Mouse (Mus musculus) c-Kit-positive CD71-negative TER-119-negative erythroid progenitor cells, embryonic 14.5 days (primary cell): Measurements from ENCODE around the gene Mbnl1.

ENCODE experiments used
- DNase-seq: peaks from one replicate; pipeline ENCODE4 v3.0.0-alpha.2; 2013; ENCODE audit warnings: low read depth

Gene Mbnl1

DNA sequence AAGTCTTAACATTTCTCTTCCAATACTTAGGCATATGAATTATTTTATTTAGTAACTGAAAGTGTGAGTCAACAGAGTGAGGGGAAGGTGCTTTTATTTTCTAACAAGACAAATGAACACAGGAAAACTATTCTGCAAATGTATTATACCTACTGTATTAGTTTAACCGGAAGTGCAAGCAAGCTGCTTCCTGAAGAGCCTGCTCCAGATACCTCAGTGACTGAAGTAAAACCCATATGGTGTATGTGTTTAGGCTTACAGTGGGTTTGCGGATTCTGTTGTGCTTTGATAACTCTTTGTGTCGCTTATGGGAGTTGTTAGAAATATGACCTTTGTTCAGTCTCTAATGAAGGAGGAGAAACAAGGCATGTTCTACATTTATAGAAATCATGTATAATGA is 46.7 kb downstream of the Mbnl1 start:
- DNase-seq: no peak

DNA sequence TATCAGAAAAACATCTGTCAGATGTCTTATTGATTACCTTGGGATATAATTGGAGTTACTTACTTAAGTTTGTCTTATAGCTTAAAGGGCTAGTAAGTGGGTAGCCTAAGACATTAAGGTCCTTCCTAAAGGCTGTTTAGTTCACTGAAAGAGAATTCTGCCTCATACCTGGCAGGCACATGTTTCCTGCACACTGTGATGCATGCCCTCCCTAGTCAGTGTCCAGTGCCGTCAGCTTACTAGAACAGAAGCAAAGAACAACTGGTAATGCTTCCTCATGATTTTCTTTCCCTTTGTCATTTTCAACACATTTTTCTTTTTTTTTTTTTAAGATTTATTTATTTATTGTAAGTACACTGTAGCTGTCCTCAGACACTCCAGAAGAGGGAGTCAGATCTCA is 51.5 kb downstream of the Mbnl1 start:
- no peak for DNase-seq

DNA sequence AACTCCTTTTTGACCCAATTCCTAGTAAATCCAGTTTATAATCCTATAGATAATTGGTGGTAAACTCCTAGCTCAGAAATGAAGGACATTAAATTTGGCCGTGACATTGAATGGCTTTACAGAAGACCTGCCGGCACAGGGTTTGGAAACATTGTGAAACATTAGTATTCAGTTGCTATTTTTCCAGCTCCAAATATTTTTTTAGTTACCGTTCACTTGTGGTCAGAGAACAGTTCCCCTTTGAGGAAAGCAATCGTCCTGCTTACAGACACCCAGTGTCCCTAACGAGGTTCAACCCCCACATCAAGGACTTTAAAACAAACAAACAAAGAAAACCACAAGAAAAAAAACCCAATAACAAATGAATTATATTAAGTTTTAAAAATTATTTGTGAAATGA is 58.7 kb downstream of the Mbnl1 start:
- no peak for DNase-seq

GRCm38 (mm10) chr3:60531826-60532225 is 59.2 kb downstream of the Mbnl1 start:
- DNase-seq: no peak

GRCm38 (mm10) chr3:60535224-60535623 is 62.6 kb downstream of the Mbnl1 start:
- DNase-seq: no peak

- no peak for DNase-seq
Measured at GRCm38 (mm10) chr3:60537063-60537462, 64.4 kb downstream of the Mbnl1 start.

DNA sequence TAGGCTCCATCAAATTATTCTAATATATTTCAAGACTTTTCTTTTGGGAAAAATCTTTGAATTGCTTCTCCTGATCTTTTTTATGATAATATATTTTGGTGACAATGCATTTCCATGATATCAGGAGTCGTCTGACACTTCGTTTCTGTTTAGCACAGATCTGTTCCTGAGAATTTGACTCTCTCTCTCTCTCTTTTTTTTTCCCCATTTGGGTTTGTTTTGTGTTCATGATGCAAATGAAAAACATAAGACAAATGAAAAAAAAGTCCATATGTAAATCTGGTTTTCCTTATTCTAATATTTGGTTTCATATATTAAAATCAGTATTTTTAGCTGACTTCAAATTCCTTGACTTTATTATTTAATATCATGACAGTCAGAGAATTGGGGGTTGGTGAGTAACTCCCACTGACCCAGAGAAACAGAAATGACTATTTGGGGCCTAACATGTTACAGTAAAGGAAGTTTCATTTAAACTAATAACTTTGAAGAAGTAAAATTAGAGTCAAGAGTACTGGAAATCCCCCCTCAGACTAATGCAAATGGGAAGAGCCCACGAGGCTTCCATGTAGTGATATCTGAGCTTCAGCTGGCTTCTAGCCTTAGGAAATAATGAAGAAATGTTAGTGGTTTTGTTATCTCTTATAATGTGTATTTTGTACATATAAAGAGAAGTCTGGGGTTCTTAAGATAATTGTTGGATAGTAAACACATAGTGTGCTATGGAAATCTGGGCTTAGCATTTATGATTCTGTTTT is 65.8 kb downstream of the Mbnl1 start:
- DNase-seq: no peak

- DNase-seq: no peak
Measured at GRCm38 (mm10) chr3:60541121-60541520, 68.5 kb downstream of the Mbnl1 start.

DNA sequence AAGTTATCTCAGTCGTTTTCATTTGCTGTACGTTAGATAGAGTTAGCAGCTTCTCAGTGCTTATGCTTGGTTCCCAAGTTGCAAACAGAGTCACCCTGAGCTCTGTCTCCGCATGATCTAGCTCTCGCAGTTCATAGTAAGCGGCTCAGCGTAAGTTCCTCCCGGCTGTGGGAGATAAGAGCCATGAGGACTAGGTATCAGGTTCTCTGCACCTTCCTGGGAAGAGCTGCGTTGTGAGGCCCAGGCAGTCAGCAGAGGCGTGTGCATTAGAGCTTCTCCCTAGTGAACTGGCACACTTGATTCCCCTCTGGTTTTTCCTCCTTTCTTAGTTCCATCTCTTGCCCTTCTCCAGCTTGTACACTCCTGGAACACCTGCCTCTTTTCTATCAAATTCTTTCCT is 73.6 kb downstream of the Mbnl1 start:
- no peak for DNase-seq

GRCm38 (mm10) chr3:60546904-60547303 is 74.3 kb downstream of the Mbnl1 start:
- DNase-seq: no peak

DNA sequence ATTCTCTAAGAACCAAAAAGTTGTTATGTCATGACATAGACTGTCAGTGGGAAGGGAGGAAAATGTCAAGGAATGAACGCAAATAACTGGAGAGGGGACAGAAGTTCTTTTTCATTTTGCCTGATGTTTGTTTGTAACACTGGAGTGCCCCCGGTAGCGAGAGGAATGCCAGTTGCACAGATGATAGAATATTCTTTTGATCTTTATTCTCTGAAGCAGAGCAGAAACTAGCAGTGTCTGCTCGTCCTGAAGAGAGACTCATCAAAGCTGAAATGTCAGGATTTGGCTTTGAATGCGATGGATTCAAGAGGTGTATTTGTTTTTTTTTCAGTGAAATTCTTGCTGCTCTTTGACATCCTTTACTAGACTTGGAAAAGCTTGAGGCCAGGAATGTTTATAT is 77.9 kb downstream of the Mbnl1 start:
- no peak for DNase-seq

- DNase-seq: no peak
Measured at GRCm38 (mm10) chr3:60551650-60552049, 79.0 kb downstream of the Mbnl1 start.

GRCm38 (mm10) chr3:60553011-60553410 is 80.4 kb downstream of the Mbnl1 start:
- DNase-seq: no peak

GRCm38 (mm10) chr3:60556596-60556995 is 84.0 kb downstream of the Mbnl1 start:
- DNase-seq: no peak

DNA sequence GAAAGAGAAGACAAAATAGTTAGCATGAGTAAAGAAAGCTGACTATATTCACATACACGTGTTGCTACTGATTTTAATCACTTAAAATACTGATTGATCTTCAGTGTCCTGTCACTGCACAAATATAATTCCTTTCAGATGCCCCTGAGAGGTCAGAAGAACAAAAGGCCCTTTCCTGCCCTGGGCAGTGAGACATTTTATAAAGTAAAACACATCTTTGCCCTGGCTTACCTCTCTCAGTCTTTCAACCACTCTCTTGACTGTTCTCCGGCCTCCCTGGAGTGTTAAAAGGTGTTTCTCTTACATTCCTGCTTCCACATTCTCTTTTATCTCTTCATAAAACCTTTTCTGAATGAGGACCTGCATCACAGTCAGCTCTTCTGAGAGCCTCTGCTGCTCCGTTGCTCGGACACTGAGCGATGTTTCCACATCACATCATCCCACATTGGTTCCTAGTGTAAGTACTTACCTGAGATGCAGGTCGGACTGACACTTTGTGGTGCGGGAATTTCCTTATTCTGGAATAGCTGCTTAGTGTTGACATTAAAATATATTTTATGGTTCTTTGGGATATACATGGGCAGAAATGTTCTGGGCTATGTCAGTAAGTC is 85.7 kb downstream of the Mbnl1 start:
- DNase-seq: no peak

- DNase-seq: no peak
Measured at GRCm38 (mm10) chr3:60559762-60560161, 87.1 kb downstream of the Mbnl1 start.

DNA sequence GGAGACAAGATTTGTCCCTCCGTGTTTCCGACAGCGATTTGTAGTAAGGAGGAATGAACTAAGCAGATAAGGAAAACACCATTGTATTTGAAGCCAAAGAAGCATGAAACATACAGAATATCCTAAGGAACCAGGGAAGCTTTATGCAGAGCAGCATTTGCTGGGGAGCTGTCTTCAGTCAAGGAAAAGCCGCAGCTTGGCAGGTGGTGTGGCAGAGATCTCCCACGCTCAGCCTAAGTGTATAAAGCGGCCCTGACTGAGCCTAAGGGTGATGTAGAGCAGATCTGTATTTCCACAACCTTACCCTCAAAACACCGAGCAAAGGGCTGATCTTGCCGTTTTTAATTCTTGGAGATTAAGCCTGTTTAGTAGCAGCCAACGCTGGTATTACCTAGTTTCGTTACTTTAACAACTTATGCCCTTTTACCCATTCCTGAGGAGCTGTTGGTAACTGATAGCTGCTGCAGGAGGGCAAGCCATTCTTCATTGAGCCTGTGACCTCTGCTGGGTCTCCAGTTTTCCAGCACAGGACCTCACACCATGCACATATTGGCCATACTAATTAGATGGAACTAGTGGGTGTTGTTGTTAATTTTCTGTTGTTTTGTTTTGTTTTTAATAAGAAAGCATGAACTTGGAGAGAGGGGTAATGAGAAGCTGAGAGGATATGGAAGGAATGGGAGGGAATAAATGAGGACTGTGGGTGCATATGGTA is 91.1 kb downstream of the Mbnl1 start:
- no peak for DNase-seq

DNA sequence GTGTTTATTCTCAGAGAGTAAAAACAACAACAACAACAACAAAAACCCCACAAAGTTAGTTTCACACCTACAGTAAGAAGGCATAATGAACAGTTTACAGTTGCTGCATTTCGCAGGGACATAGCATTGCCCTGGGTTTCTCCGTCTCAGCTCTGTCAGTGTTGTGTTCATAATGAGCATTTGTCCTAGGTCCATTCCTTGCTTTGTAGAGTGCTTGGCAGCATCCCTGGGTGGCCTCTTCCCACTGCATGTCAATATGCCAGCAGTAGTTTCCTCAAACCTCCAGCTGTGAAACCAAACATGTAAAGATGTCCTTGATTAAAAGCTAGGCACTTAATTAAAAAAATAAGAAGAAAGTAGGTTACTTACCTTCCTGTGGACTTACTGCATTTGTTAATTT is 91.6 kb downstream of the Mbnl1 start:
- no peak for DNase-seq

- no peak for DNase-seq
Measured at GRCm38 (mm10) chr3:60565204-60565603, 92.6 kb downstream of the Mbnl1 start.

DNA sequence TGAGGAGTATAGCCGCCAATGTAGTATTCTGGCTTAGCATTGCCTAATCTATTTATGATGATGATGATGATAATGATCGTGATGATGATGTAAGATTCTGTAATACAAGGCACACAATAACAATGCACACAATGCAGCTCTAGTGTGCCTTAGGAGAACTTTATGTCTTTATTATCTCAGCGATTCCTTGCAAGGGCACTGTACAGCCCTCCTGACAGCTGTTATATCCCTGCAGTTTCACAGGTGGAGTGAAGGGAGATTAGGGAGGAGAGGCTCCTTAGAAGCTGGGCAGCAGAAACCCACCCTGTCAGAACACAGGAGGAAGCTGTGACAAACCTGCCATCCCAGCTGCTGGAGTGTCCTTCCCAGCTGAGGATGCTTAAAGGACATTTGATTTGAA is 93.3 kb downstream of the Mbnl1 start:
- no peak for DNase-seq

GRCm38 (mm10) chr3:60568171-60568684 is 95.6 kb downstream of the Mbnl1 start:
- DNase-seq: no peak

DNA sequence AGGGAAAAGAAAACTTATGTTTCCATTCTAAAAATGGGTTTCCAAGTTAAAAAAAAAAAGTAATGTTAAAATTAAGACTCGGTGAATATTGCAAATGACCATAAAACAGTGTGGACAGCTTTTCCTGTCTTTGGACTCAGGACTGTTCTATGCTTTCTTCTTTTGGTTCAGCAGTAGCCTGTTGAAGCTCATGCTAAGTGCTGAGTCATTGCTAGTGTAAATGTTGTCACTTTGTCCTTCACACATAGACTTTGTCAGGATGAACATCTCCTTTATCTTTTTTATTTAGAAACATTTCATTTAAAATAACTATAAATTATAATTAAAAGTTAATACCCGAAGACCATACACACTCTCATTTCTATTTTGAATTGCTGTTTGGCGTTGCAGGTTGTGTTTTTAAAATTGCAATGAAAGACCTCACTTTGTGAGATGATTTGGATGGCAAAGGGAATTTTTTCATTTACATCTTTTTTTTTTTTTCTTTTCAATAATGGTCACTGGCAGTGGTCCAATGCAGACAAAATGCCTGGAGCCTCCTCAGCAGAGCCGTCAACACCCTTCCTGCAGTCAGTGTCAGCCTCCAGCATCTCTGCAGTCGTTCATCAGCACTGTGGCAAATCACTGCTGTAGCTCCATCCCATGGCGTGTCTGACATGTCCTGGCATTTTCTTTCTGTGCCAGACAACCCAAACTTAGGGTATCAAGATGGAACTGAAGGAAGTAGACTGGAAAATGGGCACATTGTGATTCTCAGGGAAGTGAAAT is 96.4 kb downstream of the Mbnl1 start:
- DNase-seq: no peak
